Comparison of ENCODE assay signal across 18 mouse cellular contexts in the genomic region with DNA sequence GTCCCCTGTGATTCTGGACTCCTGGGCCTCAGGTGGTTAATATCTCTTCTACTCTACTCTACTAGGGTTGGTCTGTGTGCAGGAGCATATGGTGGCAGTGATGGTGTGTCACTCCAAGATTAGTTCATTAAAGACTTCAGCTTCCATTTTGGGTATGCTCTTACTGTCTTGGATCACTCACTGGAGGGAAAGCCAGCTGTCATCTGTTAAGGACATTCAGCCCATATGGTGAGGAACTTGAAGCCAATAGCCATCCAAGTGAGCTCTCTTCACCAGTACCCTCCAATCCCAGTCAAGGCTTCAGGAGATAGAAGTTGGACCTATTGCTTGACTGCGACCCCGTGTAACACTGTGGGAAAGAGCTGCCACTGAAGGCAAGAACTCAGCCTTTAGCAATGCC.
"Had no signal": no experiment of that assay in that cellular context is flagged by ENCODE, and none has a peak within 500 bp of the region (broad histone marks: within the 10 kb centered on the region; RNA-seq: fewer than 3 reads in every experiment).

No protein-coding gene starts in this region.

- H3K4me3 ChIP-seq: midbrain, embryonic 10.5 days; midbrain, embryonic 12.5 days; myocyte; neural tube, embryonic 13.5 days; neural tube, embryonic 15.5 days; stomach, embryonic 15.5 days had no signal

- H3K27ac ChIP-seq: midbrain, embryonic 10.5 days; midbrain, embryonic 12.5 days; neural tube, embryonic 13.5 days; neural tube, embryonic 15.5 days; stomach, embryonic 15.5 days; stomach, postnatal 0 days had no signal

- ATAC-seq: midbrain, embryonic 16.5 days had no signal

- H3K4me2 ChIP-seq: lung, embryonic 14.5 days; midbrain, embryonic 12.5 days; neural tube, embryonic 13.5 days; neural tube, embryonic 15.5 days; stomach, embryonic 15.5 days had no signal

- DNase-seq: lung, adult 18-20 months; lung, embryonic 14.5 days; lung, postnatal 10 days; lung, postnatal 4 days; midbrain, embryonic 14.5 days; retina, postnatal 1 day; right cerebral cortex, adult 18-20 months; thymus, adult 18-20 months; thymus, postnatal 14 days; thymus, postnatal 36 days had no signal

- H3K36me3 ChIP-seq: midbrain, embryonic 10.5 days; midbrain, embryonic 12.5 days; neural tube, embryonic 13.5 days; neural tube, embryonic 15.5 days; stomach, embryonic 15.5 days had no signal

- H3K9me3 ChIP-seq: midbrain, embryonic 10.5 days; midbrain, embryonic 12.5 days; neural tube, embryonic 13.5 days; neural tube, embryonic 15.5 days; stomach, embryonic 15.5 days had no signal

- H3K4me1 ChIP-seq: midbrain, embryonic 10.5 days; midbrain, embryonic 12.5 days; neural tube, embryonic 13.5 days; neural tube, embryonic 15.5 days; stomach, embryonic 15.5 days had no signal

- H3K27me3 ChIP-seq: midbrain, embryonic 12.5 days; neural tube, embryonic 13.5 days; neural tube, embryonic 15.5 days; stomach, embryonic 15.5 days had no signal

- H3K9ac ChIP-seq: lung, embryonic 14.5 days; midbrain, embryonic 12.5 days; neural tube, embryonic 13.5 days; neural tube, embryonic 15.5 days; stomach, embryonic 15.5 days had no signal
